Mouse (Mus musculus) stomach, postnatal 0 days (tissue): Measurements from ENCODE around the gene E4f1. TPM values are rescaled to one million over a fixed set of nuclear protein-coding genes. Genes with fewer than 3 reads are reported as not detected.

ENCODE experiments used
- ATAC-seq: fragments of 200-750 bp; cut with Nextera tagmentation; 2 replicates; pipeline ENCODE4 v1.8.0; 2017; ENCODE audit not compliant: low FRiP score, low TSS enrichment
- DNase-seq: peaks from one replicate; pipeline ENCODE4 v3.0.0-alpha.2; 2016; ENCODE audit warnings: low spot score
- H3K27ac ChIP-seq: fragments of 300-500 bp; sonication (generic); replicated peaks from 2 replicates; pipeline ENCODE4 v1.5.1; 2014; ENCODE audit warnings: mild to moderate bottlenecking, control low read depth
- H3K27me3 ChIP-seq: fragments of 300-500 bp; sonication (generic); 2 replicates; pipeline ENCODE4 v1.6.1; 2014; ENCODE audit warnings: low read length; ENCODE audit not compliant: control insufficient read depth, insufficient read depth
- H3K36me3 ChIP-seq: fragments of 300-500 bp; sonication (generic); 2 replicates; pipeline ENCODE4 v1.6.1; 2014; ENCODE audit warnings: low read length, mixed read lengths; ENCODE audit not compliant: control insufficient read depth, insufficient read depth
- H3K4me1 ChIP-seq: fragments of 300-500 bp; sonication (generic); replicated peaks from 2 replicates; pipeline ENCODE4 v1.6.1; 2014; ENCODE audit warnings: antibody characterized with exemption; ENCODE audit not compliant: control insufficient read depth, insufficient read depth
- H3K4me2 ChIP-seq: fragments of 300-500 bp; sonication (generic); replicated peaks from 2 replicates; pipeline ENCODE4 v1.6.1; 2014; ENCODE audit warnings: low read depth, mild to moderate bottlenecking, control low read depth, moderate library complexity
- H3K4me3 ChIP-seq: fragments of 300-500 bp; sonication (generic); 2 replicates; pipeline ENCODE4 v1.5.1; 2014; ENCODE audit warnings: low read depth, low read length, control low read depth
- H3K9ac ChIP-seq: fragments of 300-500 bp; sonication (generic); 2 replicates; pipeline ENCODE4 v1.6.1; 2014; ENCODE audit warnings: mild to moderate bottlenecking, low read length, control low read depth, mixed read lengths
- H3K9me3 ChIP-seq: fragments of 300-500 bp; sonication (generic); 2 replicates; pipeline ENCODE4 v1.6.1; 2016; ENCODE audit warnings: low read length; ENCODE audit not compliant: control insufficient read depth
- CTCF ChIP-seq: IDR thresholded peaks from 2 replicates; pipeline ENCODE4 v1.5.1; 2016; ENCODE audit warnings: antibody characterized with exemption, low read depth, mild to moderate bottlenecking, moderate library complexity
- EP300 ChIP-seq: optimal IDR thresholded peaks from 2 replicates; pipeline ENCODE3; 2016; ENCODE audit warnings: antibody characterized with exemption
- WGBS: fragments of 180-500 bp; shearing (Covaris S2); extraction: QIAGEN DNeasy Blood & Tissue Kit; methylation state at CpG from one replicate; pipeline ENCODE4 v1.1.7; 2014; 5-methylcytosine and 5-hydroxymethylcytosine counted together
- polyA plus RNA-seq: library from polyadenylated mRNA; unstranded; fragments of >200 nt; fragmentation: Nextera tagmentation; extraction: Ambion mirVana; gene quantifications from 2 replicates; pipeline ENCODE4 v1.2.1, GENCODE M21; 2015

E4f1 gene
- polyA plus RNA-seq = 12.0 and 12.5 TPM in 2 replicates

GRCm38 (mm10) chr17:24469910-24470602 is at the start of gene E4f1, which contains the start of gene Pgp:
Gene E4f1, minus strand, starts transcription at chr17:24470313.
Gene Pgp, plus strand, starts transcription at chr17:24470392.
- Histone ChIP-seq H3K4me3 (peak within 1 kb of the TSS; percentile 78), H3K9me3 (no peaks in the 10 kb centered on the region), H3K27ac (peak within 1 kb of the TSS; percentile 89), H3K4me1 (0 out of 2 replicates have a peak, but pooled peaks cover 6% of the 10 kb centered on the region), H3K27me3 (no peaks in the 10 kb centered on the region), H3K36me3 (peaks cover 6% of the 10 kb centered on the region; the same call in 1 of the 2 replicates), H3K4me2 (peak within 1 kb of the TSS; percentile 97), H3K9ac (peak within 1 kb of the TSS; percentile 87)
- WGBS = under 1% methylated on average over 53 of the region's 75 CpGs
- ATAC-seq (peak; percentile 97), DNase-seq (peak; percentile 99)
- no peak for TF ChIP-seq CTCF
- no peak for TF ChIP-seq EP300

GRCm38 (mm10) chr17:24514270-24515257 is 44.5 kb upstream of the E4f1 start:
- Histone ChIP-seq H3K4me1 (no peaks in the 10 kb centered on the region), H3K4me3 (no peak overlapping the region), H3K9ac (no peak overlapping the region), H3K9me3 (no peaks in the 10 kb centered on the region), H3K4me2 (no peak overlapping the region), H3K27me3 (no peaks in the 10 kb centered on the region), H3K36me3 (peaks cover 42% of the 10 kb centered on the region), H3K27ac (peak overlapping the region; percentile 45; the same call in 1 of the 2 replicates)
- ATAC-seq (no peak), DNase-seq (no peak)
- WGBS = 75% methylated on average over 24 of the region's 24 CpGs
- TF ChIP-seq CTCF = no peak
- TF ChIP-seq EP300 = no peak

GRCm38 (mm10) chr17:24513609-24514008 is 43.5 kb upstream of the E4f1 start:
- DNase-seq (peak; percentile 76), ATAC-seq (peak; percentile 35; the same call in 1 of the 2 replicates)
- H3K9me3 ChIP-seq = no peaks in the 10 kb centered on the region
- TF ChIP-seq EP300 (no peak), CTCF (peak; percentile 82)
- no peak overlapping the region for H3K4me3 ChIP-seq
- no peak overlapping the region for H3K27ac ChIP-seq
- 49% methylated on average over 5 of the region's 5 CpGs for WGBS
- no peak overlapping the region for H3K4me2 ChIP-seq
- H3K36me3 ChIP-seq = peaks cover 48% of the 10 kb centered on the region
- H3K9ac ChIP-seq = no peak overlapping the region
- no peaks in the 10 kb centered on the region for H3K4me1 ChIP-seq
- no peaks in the 10 kb centered on the region for H3K27me3 ChIP-seq

- no peaks in the 10 kb centered on the region; the same call in 1 of the 2 replicates for H3K4me1 ChIP-seq
- DNase-seq (no peak), ATAC-seq (0 out of 2 replicates have a peak, but pooled peaks have one; percentile 8)
- no peaks in the 10 kb centered on the region for H3K9me3 ChIP-seq
- no peak overlapping the region for H3K9ac ChIP-seq
- H3K27me3 ChIP-seq = no peaks in the 10 kb centered on the region
- TF ChIP-seq CTCF = no peak
- TF ChIP-seq EP300 = no peak
- no peak overlapping the region for H3K27ac ChIP-seq
- H3K4me3 ChIP-seq = no peak overlapping the region
- WGBS = 63% methylated on average over 12 of the region's 12 CpGs
- H3K36me3 ChIP-seq = peaks cover 27% of the 10 kb centered on the region
- H3K4me2 ChIP-seq = no peak overlapping the region
These were observed 37.8 kb upstream of the E4f1 start for GRCm38 (mm10) chr17:24507806-24508460.

GRCm38 (mm10) chr17:24507129-24507664 is 37.1 kb upstream of the E4f1 start:
- DNase-seq (peak; percentile 49), ATAC-seq (no peak)
- 43% methylated on average over 19 of the region's 19 CpGs for WGBS
- TF ChIP-seq CTCF (no peak), EP300 (no peak)
- no peak overlapping the region for H3K4me3 ChIP-seq
- no peak overlapping the region for H3K4me2 ChIP-seq
- H3K27me3 ChIP-seq = no peaks in the 10 kb centered on the region
- no peaks in the 10 kb centered on the region for H3K9me3 ChIP-seq
- no peak overlapping the region for H3K27ac ChIP-seq
- peaks cover 26% of the 10 kb centered on the region for H3K36me3 ChIP-seq
- H3K9ac ChIP-seq = no peak overlapping the region
- H3K4me1 ChIP-seq = no peaks in the 10 kb centered on the region; the same call in 1 of the 2 replicates
